Mouse (Mus musculus): Measurements from ENCODE around the gene Trpv3. TPM values are rescaled to one million over a fixed set of nuclear protein-coding genes. Genes with fewer than 3 reads are reported as not detected.

Trpv3 gene
- polyA plus RNA-seq, 1 experiment from 2014 or later = 0.20 TPM

DNA sequence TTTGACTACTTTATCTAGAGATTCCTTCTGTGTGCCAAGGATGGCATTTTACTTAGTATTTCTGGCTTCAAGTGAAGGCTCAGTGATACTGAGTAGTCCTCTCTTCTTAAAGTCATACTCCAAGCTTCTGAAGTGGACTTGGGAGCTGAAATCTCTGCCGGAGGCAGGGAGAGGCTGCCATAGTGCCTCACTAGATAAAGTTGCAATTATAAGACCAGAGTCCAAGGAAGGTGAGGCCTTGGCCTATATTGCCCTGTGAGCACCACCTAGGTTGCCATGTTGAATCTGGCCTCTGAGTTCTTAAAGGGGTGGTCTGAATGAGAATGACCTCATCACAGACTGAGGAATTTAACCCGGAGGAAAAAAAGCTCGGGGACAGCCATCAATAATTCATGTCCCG lies 24.4 kb upstream of the Trpv3 start:
- 78% methylated on average over 4 of the region's 4 CpGs for WGBS
- no peaks in the 10 kb centered on the region for H3K36me3 ChIP-seq
- no peaks in the 10 kb centered on the region for H3K27me3 ChIP-seq
- H3K9ac ChIP-seq = no peak overlapping the region
- no peaks in the 10 kb centered on the region for H3K4me1 ChIP-seq (replicated peaks)
- H3K4me2 ChIP-seq = no peak overlapping the region
- no peaks in the 10 kb centered on the region for H3K9me3 ChIP-seq
- ATAC-seq (ENCODE audit: low read depth) = no peak
- no peak overlapping the region for H3K4me3 ChIP-seq
- H3K27ac ChIP-seq (replicated peaks) = no peak overlapping the region

- Histone ChIP-seq H3K27me3 (no peaks in the 10 kb centered on the region), H3K4me2 (no peak overlapping the region), H3K36me3 (no peaks in the 10 kb centered on the region), H3K27ac (replicated peaks) (no peak overlapping the region), H3K9me3 (no peaks in the 10 kb centered on the region), H3K4me3 (no peak overlapping the region), H3K9ac (no peak overlapping the region), H3K4me1 (replicated peaks) (no peaks in the 10 kb centered on the region)
- 79% methylated on average over 4 of the region's 4 CpGs for WGBS
- no peak for ATAC-seq (ENCODE audit: low read depth)
Observed at GRCm38 (mm10) chr11:73257362-73257945, 9.7 kb upstream of the Trpv3 start.

- Histone ChIP-seq H3K9ac (no peak overlapping the region), H3K27me3 (no peaks in the 10 kb centered on the region), H3K36me3 (no peaks in the 10 kb centered on the region), H3K4me3 (no peak overlapping the region), H3K4me2 (no peak overlapping the region), H3K27ac (replicated peaks) (no peak overlapping the region), H3K4me1 (replicated peaks) (no peaks in the 10 kb centered on the region), H3K9me3 (no peaks in the 10 kb centered on the region)
- ATAC-seq (ENCODE audit: low read depth) = no peak
Observed at GRCm38 (mm10) chr11:73258664-73259063, 8.5 kb upstream of the Trpv3 start.

DNA sequence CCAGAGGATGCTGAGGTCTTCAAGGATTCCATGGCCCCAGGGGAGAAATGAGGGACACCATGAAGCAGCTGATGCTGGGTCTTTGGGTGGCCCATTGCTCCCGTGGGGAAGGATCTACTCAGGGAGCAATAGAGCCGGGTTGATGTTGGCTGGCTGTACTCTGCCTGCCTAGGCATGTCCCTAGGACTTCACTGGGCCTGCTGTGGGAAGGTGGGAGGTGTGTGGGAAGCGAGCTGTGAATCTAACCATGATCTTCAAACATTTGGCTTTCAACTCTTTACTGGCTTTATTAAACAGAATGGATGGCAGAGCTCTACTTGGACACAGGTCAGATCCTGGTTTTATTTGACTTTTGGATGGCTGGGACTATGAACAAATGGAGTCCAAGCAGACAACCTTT lies 6.7 kb upstream of the Trpv3 start:
- H3K4me2 ChIP-seq = no peak overlapping the region

GRCm38 (mm10) chr11:73261385-73261784 lies 5.8 kb upstream of the Trpv3 start:
- Histone ChIP-seq H3K27me3 (no peaks in the 10 kb centered on the region), H3K36me3 (no peaks in the 10 kb centered on the region), H3K9me3 (no peaks in the 10 kb centered on the region), H3K9ac (no peak overlapping the region), H3K4me1 (replicated peaks) (no peaks in the 10 kb centered on the region), H3K27ac (replicated peaks) (no peak overlapping the region), H3K4me3 (no peak overlapping the region), H3K4me2 (no peak overlapping the region)
- no peak for ATAC-seq (ENCODE audit: low read depth)
- 79% methylated on average over 1 of the region's 1 CpGs for WGBS

More for the DNA sequence above, 6.7 kb upstream of the Trpv3 start:
- no peak for ATAC-seq (ENCODE audit: low read depth)
- Histone ChIP-seq H3K9ac (no peak overlapping the region), H3K4me1 (replicated peaks) (no peaks in the 10 kb centered on the region), H3K27me3 (no peaks in the 10 kb centered on the region), H3K27ac (replicated peaks) (no peak overlapping the region), H3K36me3 (no peaks in the 10 kb centered on the region), H3K4me3 (no peak overlapping the region), H3K9me3 (no peaks in the 10 kb centered on the region)
- WGBS = 78% methylated on average over 3 of the region's 3 CpGs

GRCm38 (mm10) chr11:73274821-73275220 lies 7.6 kb downstream of the Trpv3 start:
- no peak for ATAC-seq (ENCODE audit: low read depth)
- H3K27ac ChIP-seq (replicated peaks) = no peak overlapping the region
- no peaks in the 10 kb centered on the region for H3K4me1 ChIP-seq (replicated peaks)
- no peak overlapping the region for H3K9ac ChIP-seq
- no peak overlapping the region for H3K4me2 ChIP-seq
- WGBS = 34% methylated on average over 2 of the region's 2 CpGs
- no peak overlapping the region for H3K4me3 ChIP-seq
- H3K27me3 ChIP-seq = no peaks in the 10 kb centered on the region
- no peaks in the 10 kb centered on the region for H3K36me3 ChIP-seq
- H3K9me3 ChIP-seq = no peaks in the 10 kb centered on the region

DNA sequence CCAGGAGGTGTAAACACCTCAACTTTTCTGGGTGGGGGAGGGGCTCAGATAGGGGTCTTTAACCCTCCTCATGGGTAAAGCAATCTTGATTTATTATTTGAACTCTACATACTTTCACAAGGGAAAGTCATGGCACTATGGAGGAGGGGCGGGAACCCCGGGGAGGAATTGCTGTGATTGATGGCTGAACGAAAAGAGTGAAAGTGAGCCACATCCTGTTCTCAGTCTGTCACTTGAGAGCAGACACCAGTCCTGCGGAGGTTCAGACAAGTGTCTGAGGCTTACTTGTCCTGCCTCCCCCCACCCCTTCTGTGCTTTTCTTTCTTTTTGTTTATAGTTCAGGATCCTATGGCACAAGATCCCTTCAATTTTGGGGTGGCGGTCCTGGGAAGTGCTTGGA lies 13.5 kb downstream of the Trpv3 start:
- H3K27me3 ChIP-seq = no peaks in the 10 kb centered on the region
- H3K36me3 ChIP-seq = no peaks in the 10 kb centered on the region
- no peak overlapping the region for H3K27ac ChIP-seq (replicated peaks)
- no peak overlapping the region for H3K9ac ChIP-seq
- H3K4me1 ChIP-seq (replicated peaks) = peaks cover 5% of the 10 kb centered on the region; the same call in 1 of the 2 replicates
- no peak overlapping the region for H3K4me3 ChIP-seq
- 58% methylated on average over 5 of the region's 5 CpGs for WGBS
- H3K9me3 ChIP-seq = no peaks in the 10 kb centered on the region
- no peak for ATAC-seq (ENCODE audit: low read depth)
- 0 out of 2 replicates have a peak overlapping the region, but pooled peaks have one; percentile 58 for H3K4me2 ChIP-seq

DNA sequence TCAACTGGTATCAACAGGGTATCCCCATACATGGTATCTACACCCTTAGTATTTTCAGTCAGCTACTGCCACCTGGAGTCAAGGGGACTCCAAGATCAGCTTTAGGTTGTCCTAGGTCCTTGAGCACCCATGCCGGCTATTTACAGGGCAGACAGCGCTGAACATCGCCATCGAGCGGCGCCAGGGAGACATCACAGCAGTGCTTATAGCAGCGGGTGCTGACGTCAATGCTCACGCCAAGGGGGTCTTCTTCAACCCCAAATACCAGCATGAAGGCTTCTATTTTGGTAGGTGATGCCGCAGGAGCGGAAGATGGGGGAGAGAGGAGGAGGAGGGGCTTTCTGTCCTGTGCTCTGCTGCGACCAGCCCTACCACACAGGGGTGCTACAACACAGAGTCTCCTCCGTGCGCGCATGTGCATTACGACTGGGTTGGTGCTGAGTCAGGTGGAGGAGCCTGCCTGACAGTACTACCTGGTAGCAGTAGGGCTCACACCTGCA lies 14.4 kb downstream of the Trpv3 start:
- peaks cover 5% of the 10 kb centered on the region; the same call in 1 of the 2 replicates for H3K4me1 ChIP-seq (replicated peaks)
- H3K27me3 ChIP-seq = no peaks in the 10 kb centered on the region
- H3K9ac ChIP-seq = peak overlapping the region; percentile 60
- H3K4me3 ChIP-seq = peak overlapping the region; percentile 40
- H3K27ac ChIP-seq (replicated peaks) = no peak overlapping the region
- WGBS = 2% methylated on average over 16 of the region's 16 CpGs
- peak; percentile 91 for ATAC-seq (ENCODE audit: low read depth)
- H3K4me2 ChIP-seq = peak overlapping the region; percentile 58
- H3K9me3 ChIP-seq = no peaks in the 10 kb centered on the region
- no peaks in the 10 kb centered on the region for H3K36me3 ChIP-seq

GRCm38 (mm10) chr11:73283369-73283768 lies 16.2 kb downstream of the Trpv3 start:
- WGBS = 82% methylated on average over 9 of the region's 9 CpGs
- Histone ChIP-seq H3K4me2 (no peak overlapping the region), H3K4me3 (no peak overlapping the region), H3K9ac (no peak overlapping the region), H3K27ac (replicated peaks) (peak overlapping the region; percentile 14; the same call in 1 of the 2 replicates), H3K4me1 (replicated peaks) (peaks cover 5% of the 10 kb centered on the region; the same call in 1 of the 2 replicates), H3K27me3 (no peaks in the 10 kb centered on the region), H3K9me3 (no peaks in the 10 kb centered on the region), H3K36me3 (no peaks in the 10 kb centered on the region)
- no peak for ATAC-seq (ENCODE audit: low read depth)

GRCm38 (mm10) chr11:73283926-73284325 lies 16.7 kb downstream of the Trpv3 start:
- H3K27me3 ChIP-seq = no peaks in the 10 kb centered on the region
- H3K4me3 ChIP-seq = no peak overlapping the region
- 42% methylated on average over 1 of the region's 1 CpGs for WGBS
- no peak overlapping the region for H3K9ac ChIP-seq
- H3K4me1 ChIP-seq (replicated peaks) = peaks cover 5% of the 10 kb centered on the region; the same call in 1 of the 2 replicates
- no peaks in the 10 kb centered on the region for H3K9me3 ChIP-seq
- peak overlapping the region; percentile 14; the same call in 1 of the 2 replicates for H3K27ac ChIP-seq (replicated peaks)
- H3K4me2 ChIP-seq = no peak overlapping the region
- no peaks in the 10 kb centered on the region for H3K36me3 ChIP-seq
- ATAC-seq (ENCODE audit: low read depth) = no peak

DNA sequence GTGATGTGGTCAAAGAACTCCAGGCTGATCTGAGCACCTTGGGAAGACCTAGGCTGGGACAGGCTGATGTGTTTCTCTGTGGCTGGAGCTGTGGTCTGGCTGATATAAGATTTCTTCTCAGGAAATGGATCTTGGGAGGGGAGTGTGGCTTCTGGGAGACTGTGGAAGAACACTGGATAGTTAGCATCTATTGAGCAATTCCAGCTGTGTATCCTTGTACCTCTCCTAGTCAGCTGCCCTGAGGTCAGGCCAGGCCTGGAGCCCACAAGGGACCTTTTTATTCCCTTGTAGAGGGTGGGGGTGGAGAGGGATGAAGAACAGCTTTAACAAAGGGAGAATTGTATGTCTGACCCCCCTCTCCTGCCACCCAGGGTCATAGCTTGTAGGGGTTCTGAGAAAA lies 17.2 kb downstream of the Trpv3 start:
- H3K4me1 ChIP-seq (replicated peaks) = peaks cover 5% of the 10 kb centered on the region; the same call in 1 of the 2 replicates
- H3K36me3 ChIP-seq = no peaks in the 10 kb centered on the region
- H3K4me2 ChIP-seq = no peak overlapping the region
- H3K27me3 ChIP-seq = no peaks in the 10 kb centered on the region
- no peak overlapping the region for H3K4me3 ChIP-seq
- H3K9ac ChIP-seq = no peak overlapping the region
- H3K27ac ChIP-seq (replicated peaks) = peak overlapping the region; percentile 14; the same call in 1 of the 2 replicates
- no peaks in the 10 kb centered on the region for H3K9me3 ChIP-seq
- ATAC-seq (ENCODE audit: low read depth) = no peak

DNA sequence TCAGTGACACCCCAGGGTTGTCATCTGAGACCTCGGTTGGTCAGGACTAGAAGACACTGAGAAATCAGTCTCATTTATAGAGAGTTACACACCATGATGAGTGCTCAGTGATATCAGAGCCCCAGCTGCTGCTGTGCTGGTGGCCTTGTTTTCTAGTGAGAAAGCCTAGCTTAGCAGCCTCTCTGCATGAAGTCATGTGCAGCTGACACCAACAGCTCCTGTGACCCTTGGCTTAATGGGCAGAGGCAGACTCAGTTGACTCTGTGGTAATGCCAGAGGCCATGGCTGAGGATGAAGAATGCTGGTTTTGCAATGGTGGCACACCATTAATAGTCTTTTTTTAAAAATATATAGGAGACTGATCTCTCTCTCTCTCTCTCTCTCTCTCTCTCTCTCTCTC lies 22.4 kb downstream of the Trpv3 start:
- Histone ChIP-seq H3K36me3 (no peaks in the 10 kb centered on the region), H3K4me3 (no peak overlapping the region), H3K9ac (no peak overlapping the region), H3K27me3 (no peaks in the 10 kb centered on the region), H3K27ac (replicated peaks) (no peak overlapping the region), H3K9me3 (no peaks in the 10 kb centered on the region), H3K4me1 (replicated peaks) (no peaks in the 10 kb centered on the region), H3K4me2 (no peak overlapping the region)
- ATAC-seq (ENCODE audit: low read depth) = no peak
- WGBS = 88% methylated on average over 1 of the region's 1 CpGs

GRCm38 (mm10) chr11:73303123-73303522 lies 35.9 kb downstream of the Trpv3 start:
- Histone ChIP-seq H3K36me3 (no peaks in the 10 kb centered on the region), H3K9me3 (no peaks in the 10 kb centered on the region), H3K4me2 (no peak overlapping the region), H3K27ac (replicated peaks) (no peak overlapping the region), H3K9ac (no peak overlapping the region), H3K4me1 (replicated peaks) (no peaks in the 10 kb centered on the region), H3K4me3 (no peak overlapping the region), H3K27me3 (no peaks in the 10 kb centered on the region)
- WGBS = 48% methylated on average over 2 of the region's 2 CpGs
- ATAC-seq (ENCODE audit: low read depth) = no peak
